ENCODE assay signal across 8 mouse cellular contexts in the genomic region with DNA sequence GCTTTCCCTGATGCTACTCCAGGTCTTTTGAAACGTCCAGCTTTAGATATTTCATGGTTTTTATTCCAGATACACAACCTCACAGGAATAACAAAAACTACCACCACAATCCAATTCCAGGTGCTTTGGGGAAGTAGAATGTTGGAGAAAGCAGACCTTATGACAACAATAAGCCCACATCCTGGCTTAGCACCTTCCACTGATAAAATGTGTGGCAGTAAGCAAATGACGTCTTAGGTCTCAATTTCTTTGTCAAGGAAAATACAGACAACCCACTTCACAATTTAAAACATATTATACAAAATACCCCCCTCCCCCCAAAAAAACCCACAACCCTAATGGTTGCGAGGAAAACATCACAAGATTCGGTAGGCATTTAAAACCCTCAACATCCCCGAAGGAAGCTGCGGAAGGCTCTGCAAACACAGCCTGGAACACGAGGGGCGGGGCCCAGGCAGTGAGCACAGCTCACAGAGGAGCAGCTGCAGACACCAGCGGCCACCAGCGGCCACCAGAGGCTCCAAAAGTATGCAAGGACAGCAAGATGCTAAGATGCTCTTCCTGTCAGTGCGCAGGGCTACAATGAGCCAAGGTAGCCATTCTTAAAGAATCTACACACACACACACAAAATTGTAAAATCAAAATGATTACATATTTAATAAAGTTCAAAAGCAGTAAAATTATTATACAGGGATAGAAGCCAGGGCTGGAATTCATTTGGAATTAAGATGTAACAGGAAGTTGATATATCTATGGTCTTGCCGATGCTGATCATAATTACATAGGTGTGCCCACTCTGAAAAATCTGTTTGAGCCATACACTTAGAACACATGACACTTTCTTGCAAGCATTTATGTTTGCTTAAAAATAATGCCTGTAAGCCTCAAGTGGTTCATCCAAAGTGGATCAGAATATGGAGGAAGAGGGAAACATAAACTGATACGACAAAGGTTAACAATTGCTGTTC. TPM values are rescaled to one million over a fixed set of nuclear protein-coding genes. Genes with fewer than 3 reads are reported as not detected.
DNase-seq lines count a peak whose midpoint lies in the region; ATAC-seq lines count a peak whose summit lies in the region.

No protein-coding gene starts in this region.

- WGBS in forebrain, embryonic 13.5 days = 27% methylated on average over 13 of the region's 13 CpGs
- 28% methylated on average over 13 of the region's 13 CpGs for WGBS in hindbrain, embryonic 13.5 days
- 29% methylated on average over 13 of the region's 13 CpGs for WGBS in midbrain, embryonic 11.5 days
- whole genome bisulfite sequencing in stomach, embryonic 16.5 days = 32% methylated on average over 13 of the region's 13 CpGs

- intact Hi-C loops in left cerebral cortex, postnatal 10 days (cut with DNase I) = loop anchor here (10.0 kb wide), 2 partner anchors 80 to 190 kb away; a partner anchor contains a TSS

- no peaks in the 10 kb centered on the region for H3K9me3 ChIP-seq in forebrain, embryonic 13.5 days (replicated peaks)
- H3K9me3 ChIP-seq in hindbrain, embryonic 13.5 days = no peaks in the 10 kb centered on the region
- H3K9me3 ChIP-seq in midbrain, embryonic 11.5 days (ENCODE audit: control insufficient read depth, low read length) = no peaks in the 10 kb centered on the region
- H3K9me3 ChIP-seq in stomach, embryonic 16.5 days (replicated peaks; ENCODE audit: control insufficient read depth, low read length) = no peaks in the 10 kb centered on the region

- no peaks in the 10 kb centered on the region for H3K27me3 ChIP-seq in forebrain, embryonic 13.5 days
- peaks cover 13% of the 10 kb centered on the region; the same call in 1 of the 2 replicates for H3K27me3 ChIP-seq in hindbrain, embryonic 13.5 days
- H3K27me3 ChIP-seq in midbrain, embryonic 11.5 days (ENCODE audit: control insufficient read depth, insufficient read depth, low read length) = no peaks in the 10 kb centered on the region; the same call in 1 of the 2 replicates
- H3K27me3 ChIP-seq in stomach, embryonic 16.5 days (ENCODE audit: control insufficient read depth, insufficient read depth, low read length) = no peaks in the 10 kb centered on the region

- no peaks in the 10 kb centered on the region for H3K4me1 ChIP-seq in forebrain, embryonic 13.5 days
- H3K4me1 ChIP-seq in hindbrain, embryonic 13.5 days (replicated peaks) = no peaks in the 10 kb centered on the region
- no peaks in the 10 kb centered on the region for H3K4me1 ChIP-seq in midbrain, embryonic 11.5 days (ENCODE audit: control insufficient read depth, insufficient read depth, low read length)
- H3K4me1 ChIP-seq in stomach, embryonic 16.5 days (ENCODE audit: control insufficient read depth, insufficient read depth, low read length) = no peaks in the 10 kb centered on the region

- no peak overlapping the region for H3K27ac ChIP-seq in forebrain, embryonic 13.5 days
- H3K27ac ChIP-seq in hindbrain, embryonic 13.5 days = peak overlapping the region; percentile 40
- no peak overlapping the region for H3K27ac ChIP-seq in midbrain, embryonic 11.5 days (ENCODE audit: low read depth, low read length)
- H3K27ac ChIP-seq in stomach, embryonic 16.5 days (ENCODE audit: low read length) = no peak overlapping the region

- peak overlapping the region; percentile 37 for H3K4me2 ChIP-seq in forebrain, embryonic 13.5 days
- H3K4me2 ChIP-seq in hindbrain, embryonic 13.5 days = peak overlapping the region; percentile 38
- peak overlapping the region; percentile 35; the same call in 1 of the 2 replicates for H3K4me2 ChIP-seq in midbrain, embryonic 11.5 days
- peak overlapping the region; percentile 33 for H3K4me2 ChIP-seq in stomach, embryonic 16.5 days (ENCODE audit: low read depth, low read length)

- H3K9ac ChIP-seq in forebrain, embryonic 13.5 days = no peak overlapping the region
- H3K9ac ChIP-seq in hindbrain, embryonic 13.5 days = 0 out of 2 replicates have a peak overlapping the region, but pooled peaks have one; percentile 51
- peak overlapping the region; percentile 45 for H3K9ac ChIP-seq in midbrain, embryonic 11.5 days (ENCODE audit: low read length)
- no peak overlapping the region for H3K9ac ChIP-seq in stomach, embryonic 16.5 days (ENCODE audit: low read length)

- no peaks in the 10 kb centered on the region for H3K36me3 ChIP-seq in forebrain, embryonic 13.5 days (ENCODE audit: poor library complexity, severe bottlenecking)
- no peaks in the 10 kb centered on the region for H3K36me3 ChIP-seq in hindbrain, embryonic 13.5 days
- H3K36me3 ChIP-seq in midbrain, embryonic 11.5 days (ENCODE audit: control insufficient read depth, insufficient read depth, low read length) = no peaks in the 10 kb centered on the region
- H3K36me3 ChIP-seq in stomach, embryonic 16.5 days (ENCODE audit: control insufficient read depth, insufficient read depth, low read length) = no peaks in the 10 kb centered on the region

- peak overlapping the region; percentile 12 for H3K4me3 ChIP-seq in forebrain, embryonic 13.5 days
- peak overlapping the region; percentile 28 for H3K4me3 ChIP-seq in hindbrain, embryonic 13.5 days
- H3K4me3 ChIP-seq in midbrain, embryonic 11.5 days (ENCODE audit: low read depth, low read length) = no peak overlapping the region
- H3K4me3 ChIP-seq in stomach, embryonic 16.5 days (replicated peaks; ENCODE audit: low read length) = peak overlapping the region; percentile 10; the same call in 1 of the 2 replicates

- peak; percentile 42 for DNase-seq in ES-CJ7 (ENCODE audit: low read depth, low spot score)
- peak; percentile 26 to 57 for DNase-seq in adrenal gland, adult (ENCODE audit: inconsistent age in 2 of 2, low spot score in 1 of 2)
- peak; percentile 23 to 79 for DNase-seq in left cerebral cortex, postnatal 10 days (ENCODE audit: extremely low spot score in 1 of 2, low spot score in 2 of 2)
- DNase-seq in midbrain, embryonic 11.5 days (ENCODE audit: low spot score, missing footprints) = peak; percentile 82
- DNase-seq in spleen, postnatal 14 days (ENCODE audit: low spot score in 2 of 2) = no peak

- peak; percentile 98 for ATAC-seq in forebrain, embryonic 13.5 days
- peak; percentile 97 for ATAC-seq in hindbrain, embryonic 13.5 days (ENCODE audit: low FRiP score)
- peak; percentile 96 for ATAC-seq in midbrain, embryonic 11.5 days (ENCODE audit: low FRiP score)
- ATAC-seq in stomach, embryonic 16.5 days (ENCODE audit: insufficient read depth, low FRiP score) = no peak; the same call in 1 of the 2 replicates

RNA-seq across cellular contexts. Expression of a gene that starts 10.8 kb away (rescaled TPM):
- polyA plus RNA-seq in forebrain, embryonic 13.5 days (2015; fragmentation: Nextera tagmentation; extraction: Ambion mirVana) = 9.6 and 10.9 TPM in 2 replicates
- 16.5 and 18.3 TPM in 2 replicates for polyA plus RNA-seq in hindbrain, embryonic 13.5 days (2015; fragmentation: Nextera tagmentation; extraction: Ambion mirVana)
- 10 to 100 TPM; 34.4 to 38.6 TPM for total RNA-seq in left cerebral cortex, postnatal 10 days (2021)
- 11.4 and 11.9 TPM in 2 replicates for polyA plus RNA-seq in midbrain, embryonic 11.5 days (2014; fragmentation: Nextera tagmentation; extraction: Ambion mirVana)
- polyA plus RNA-seq in stomach, embryonic 16.5 days (2015; fragmentation: Nextera tagmentation; extraction: Ambion mirVana) = 4.7 and 5.5 TPM in 2 replicates

Comparison
In these comparisons a context has a peak if more than half of its experiments do, and no peak if none do; other contexts are left out.
1. DNase-seq: peak in ES-CJ7 (single experiment), adrenal gland, adult (2 of 2), left cerebral cortex, postnatal 10 days (2 of 2) and midbrain, embryonic 11.5 days (single experiment); none in spleen, postnatal 14 days (0 of 2).
2. H3K9ac ChIP-seq: peak in hindbrain, embryonic 13.5 days (single experiment) and midbrain, embryonic 11.5 days (single experiment); none in forebrain, embryonic 13.5 days (single experiment) and stomach, embryonic 16.5 days (single experiment).
3. Peak in every context shown above with its lines, with median percentiles within 50 percentile points of each other: H3K4me2 ChIP-seq.